Mouse (Mus musculus): Measurements from ENCODE around the gene Usp21. TPM values are rescaled to one million over a fixed set of nuclear protein-coding genes. Genes with fewer than 3 reads are reported as not detected.
A peak's percentile ranks its signal among the peaks of the same experiment; 100 is the strongest.

Usp21 gene
- polyA plus RNA-seq, 1 experiment from 2014 or later, result 81.5 TPM

- no peaks in the 10 kb centered on the region for H3K9me3 ChIP-seq
- H3K9ac ChIP-seq, result no peak overlapping the region
- WGBS, result 83% methylated on average over 11 of the region's 11 CpGs
- no peak overlapping the region for H3K4me2 ChIP-seq
- peaks cover 69% of the 10 kb centered on the region for H3K36me3 ChIP-seq
- H3K4me3 ChIP-seq, result no peak overlapping the region
- ATAC-seq (ENCODE audit: insufficient number of reproducible peaks, low FRiP score, low TSS enrichment, low read depth), result no peak
- no peaks in the 10 kb centered on the region for H3K27me3 ChIP-seq
- no peak overlapping the region for H3K27ac ChIP-seq
- H3K4me1 ChIP-seq, result peaks cover 24% of the 10 kb centered on the region
Measured at GRCm38 (mm10) chr1:171275144-171275734, 12.6 kb downstream of the Usp21 start.

- Histone ChIP-seq H3K27ac (no peak overlapping the region), H3K36me3 (peaks cover 69% of the 10 kb centered on the region), H3K4me1 (peaks cover 17% of the 10 kb centered on the region), H3K9me3 (no peaks in the 10 kb centered on the region), H3K9ac (no peak overlapping the region), H3K27me3 (no peaks in the 10 kb centered on the region), H3K4me2 (no peak overlapping the region), H3K4me3 (no peak overlapping the region)
- WGBS, result 92% methylated on average over 12 of the region's 12 CpGs
- ATAC-seq (ENCODE audit: insufficient number of reproducible peaks, low FRiP score, low TSS enrichment, low read depth), result no peak
Measured at GRCm38 (mm10) chr1:171274171-171274570, 13.6 kb downstream of the Usp21 start.

- no peak for ATAC-seq (ENCODE audit: insufficient number of reproducible peaks, low FRiP score, low TSS enrichment, low read depth)
- no peaks in the 10 kb centered on the region for H3K9me3 ChIP-seq
- H3K4me3 ChIP-seq, result no peak overlapping the region
- no peak overlapping the region for H3K9ac ChIP-seq
- H3K36me3 ChIP-seq, result peaks cover 51% of the 10 kb centered on the region
- H3K27ac ChIP-seq, result no peak overlapping the region
- peaks cover 17% of the 10 kb centered on the region for H3K4me1 ChIP-seq
- no peaks in the 10 kb centered on the region for H3K27me3 ChIP-seq
- 0 out of 2 replicates have a peak overlapping the region, but pooled peaks have one; percentile 5 for H3K4me2 ChIP-seq
- WGBS, result 86% methylated on average over 3 of the region's 3 CpGs
Measured at GRCm38 (mm10) chr1:171272086-171272485, 15.7 kb downstream of the Usp21 start.

- H3K4me2 ChIP-seq, result 0 out of 2 replicates have a peak overlapping the region, but pooled peaks have one; percentile 5
- H3K9ac ChIP-seq, result no peak overlapping the region
- H3K27ac ChIP-seq, result no peak overlapping the region
- H3K27me3 ChIP-seq, result no peaks in the 10 kb centered on the region
- WGBS, result 68% methylated on average over 10 of the region's 10 CpGs
- H3K36me3 ChIP-seq, result peaks cover 47% of the 10 kb centered on the region
- H3K9me3 ChIP-seq, result no peaks in the 10 kb centered on the region
- H3K4me1 ChIP-seq, result peaks cover 17% of the 10 kb centered on the region
- no peak for ATAC-seq (ENCODE audit: insufficient number of reproducible peaks, low FRiP score, low TSS enrichment, low read depth)
- H3K4me3 ChIP-seq, result 0 out of 2 replicates have a peak overlapping the region, but pooled peaks have one; percentile 80
Measured at GRCm38 (mm10) chr1:171271622-171272021, 16.2 kb downstream of the Usp21 start.

GRCm38 (mm10) chr1:171271196-171271595 is 16.6 kb downstream of the Usp21 start:
- WGBS, result 35% methylated on average over 9 of the region's 9 CpGs
- Histone ChIP-seq H3K4me2 (peak overlapping the region; percentile 92), H3K27me3 (no peaks in the 10 kb centered on the region), H3K36me3 (peaks cover 42% of the 10 kb centered on the region), H3K4me1 (peaks cover 17% of the 10 kb centered on the region), H3K9ac (0 out of 2 replicates have a peak overlapping the region, but pooled peaks have one; percentile 74), H3K4me3 (peak overlapping the region; percentile 80), H3K9me3 (no peaks in the 10 kb centered on the region), H3K27ac (no peak overlapping the region)
- ATAC-seq (ENCODE audit: insufficient number of reproducible peaks, low FRiP score, low TSS enrichment, low read depth), result no peak

- H3K9me3 ChIP-seq, result no peaks in the 10 kb centered on the region
- peak; percentile 59 for ATAC-seq (ENCODE audit: insufficient number of reproducible peaks, low FRiP score, low TSS enrichment, low read depth)
- 0% methylated on average over 19 of the region's 19 CpGs for WGBS
- peak overlapping the region; percentile 74 for H3K27ac ChIP-seq
- peak overlapping the region; percentile 80 for H3K4me3 ChIP-seq
- H3K4me1 ChIP-seq, result peaks cover 17% of the 10 kb centered on the region
- peak overlapping the region; percentile 74 for H3K9ac ChIP-seq
- peaks cover 36% of the 10 kb centered on the region for H3K36me3 ChIP-seq
- peak overlapping the region; percentile 92 for H3K4me2 ChIP-seq
- no peaks in the 10 kb centered on the region for H3K27me3 ChIP-seq
Measured at GRCm38 (mm10) chr1:171270573-171270900, 17.3 kb downstream of the Usp21 start.

GRCm38 (mm10) chr1:171269848-171270572 is 17.8 kb downstream of the Usp21 start, which contains the start of gene B4galt3:
Gene B4galt3, plus strand, starts transcription at chr1:171270328.
- peak; percentile 93 for ATAC-seq (ENCODE audit: insufficient number of reproducible peaks, low FRiP score, low TSS enrichment, low read depth)
- Histone ChIP-seq H3K36me3 (peaks cover 30% of the 10 kb centered on the region), H3K4me2 (peak within 1 kb of the TSS; percentile 92), H3K27ac (peak within 1 kb of the TSS; percentile 74), H3K9me3 (no peaks in the 10 kb centered on the region), H3K4me3 (peak within 1 kb of the TSS; percentile 80), H3K27me3 (no peaks in the 10 kb centered on the region), H3K9ac (peak within 1 kb of the TSS; percentile 74), H3K4me1 (peaks cover 17% of the 10 kb centered on the region)
- 3% methylated on average over 36 of the region's 36 CpGs for WGBS

- ATAC-seq (ENCODE audit: insufficient number of reproducible peaks, low FRiP score, low TSS enrichment, low read depth), result no peak
- Histone ChIP-seq H3K9me3 (no peaks in the 10 kb centered on the region), H3K36me3 (peaks cover 14% of the 10 kb centered on the region), H3K4me3 (no peak overlapping the region), H3K4me2 (no peak overlapping the region), H3K27me3 (no peaks in the 10 kb centered on the region), H3K27ac (no peak overlapping the region), H3K4me1 (peaks cover 23% of the 10 kb centered on the region), H3K9ac (no peak overlapping the region)
- WGBS, result 61% methylated on average over 1 of the region's 1 CpGs
Measured at GRCm38 (mm10) chr1:171268341-171268740, 19.4 kb downstream of the Usp21 start.

- Histone ChIP-seq H3K36me3 (no peaks in the 10 kb centered on the region), H3K9me3 (no peaks in the 10 kb centered on the region), H3K4me2 (no peak overlapping the region), H3K9ac (no peak overlapping the region), H3K27ac (no peak overlapping the region), H3K4me1 (peaks cover 25% of the 10 kb centered on the region), H3K27me3 (no peaks in the 10 kb centered on the region), H3K4me3 (no peak overlapping the region)
- ATAC-seq (ENCODE audit: insufficient number of reproducible peaks, low FRiP score, low TSS enrichment, low read depth), result no peak
- WGBS, result 54% methylated on average over 4 of the region's 4 CpGs
Measured at GRCm38 (mm10) chr1:171265971-171266744, 21.6 kb downstream of the Usp21 start.

GRCm38 (mm10) chr1:171263666-171264461 is 23.9 kb downstream of the Usp21 start:
- no peaks in the 10 kb centered on the region for H3K9me3 ChIP-seq
- no peak overlapping the region for H3K9ac ChIP-seq
- H3K27me3 ChIP-seq, result no peaks in the 10 kb centered on the region
- peaks cover 19% of the 10 kb centered on the region for H3K4me1 ChIP-seq
- H3K4me3 ChIP-seq, result no peak overlapping the region
- WGBS, result 65% methylated on average over 3 of the region's 3 CpGs
- H3K4me2 ChIP-seq, result 0 out of 2 replicates have a peak overlapping the region, but pooled peaks have one; percentile 47
- peaks cover 11% of the 10 kb centered on the region for H3K36me3 ChIP-seq
- no peak for ATAC-seq (ENCODE audit: insufficient number of reproducible peaks, low FRiP score, low TSS enrichment, low read depth)
- H3K27ac ChIP-seq, result peak overlapping the region; percentile 91

GRCm38 (mm10) chr1:171263185-171263611 is 24.6 kb downstream of the Usp21 start:
- peak overlapping the region; percentile 91 for H3K27ac ChIP-seq
- peaks cover 17% of the 10 kb centered on the region for H3K36me3 ChIP-seq
- H3K4me1 ChIP-seq, result peaks cover 19% of the 10 kb centered on the region
- WGBS, result 0% methylated on average over 2 of the region's 2 CpGs
- peak overlapping the region; percentile 25 for H3K4me3 ChIP-seq
- peak; percentile 80 for ATAC-seq (ENCODE audit: insufficient number of reproducible peaks, low FRiP score, low TSS enrichment, low read depth)
- H3K4me2 ChIP-seq, result peak overlapping the region; percentile 47
- no peaks in the 10 kb centered on the region for H3K27me3 ChIP-seq
- H3K9ac ChIP-seq, result no peak overlapping the region
- H3K9me3 ChIP-seq, result no peaks in the 10 kb centered on the region

Measured in limb, embryonic 15.5 days (tissue).